16 mouse cellular contexts compared by ENCODE assay signal in the genomic region with DNA sequence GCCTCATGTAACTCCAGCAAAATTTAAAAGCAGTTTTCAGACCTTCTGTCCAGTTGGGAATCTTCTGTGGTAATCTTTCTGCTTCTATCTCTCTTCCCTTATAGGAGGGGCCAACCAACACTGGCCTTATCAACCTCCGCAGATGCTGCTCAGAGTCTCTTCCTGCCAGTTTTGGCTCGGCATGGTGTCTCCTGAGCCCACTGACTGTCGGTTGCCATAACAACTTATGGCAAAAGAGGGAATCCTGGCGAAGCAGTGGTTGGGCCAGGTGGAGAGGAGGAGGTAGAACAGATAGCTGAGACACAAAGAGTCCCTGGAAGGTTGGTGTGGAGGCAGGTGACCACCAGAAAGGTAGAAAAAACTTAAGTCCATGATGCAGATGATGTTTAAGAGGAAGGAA.
DNase-seq lines count a peak whose midpoint lies in the region; ATAC-seq lines count a peak whose summit lies in the region.
"Had no signal": no experiment of that assay in that cellular context is flagged by ENCODE, and none has a peak within 500 bp of the region (broad histone marks: within the 10 kb centered on the region; RNA-seq: fewer than 3 reads in every experiment).

No protein-coding gene starts in this region.

- H3K36me3 ChIP-seq in neural tube, embryonic 15.5 days = no peaks in the 10 kb centered on the region
- H3K36me3 ChIP-seq: hindbrain, embryonic 12.5 days; limb, embryonic 10.5 days; midbrain, embryonic 15.5 days had no signal

- H3K4me1 ChIP-seq in neural tube, embryonic 15.5 days = no peaks in the 10 kb centered on the region
- H3K4me1 ChIP-seq: hindbrain, embryonic 12.5 days; limb, embryonic 10.5 days; midbrain, embryonic 15.5 days had no signal

- peak; percentile 80 for ATAC-seq in common myeloid progenitor, adult 5-6 weeks (replicated peaks; ENCODE audit: low read depth, poor library complexity, severe bottlenecking)
- peak; percentile 83 for ATAC-seq in megakaryocyte progenitor cell, adult 5-6 weeks (replicated peaks; ENCODE audit: poor library complexity)
- ATAC-seq in neural tube, embryonic 15.5 days (ENCODE audit: low FRiP score) = no peak
- ATAC-seq: forebrain, postnatal 0 days; lung, postnatal 0 days; midbrain, embryonic 15.5 days had no signal

- H3K9me3 ChIP-seq in neural tube, embryonic 15.5 days (replicated peaks) = no peaks in the 10 kb centered on the region
- H3K9me3 ChIP-seq: hindbrain, embryonic 12.5 days; limb, embryonic 10.5 days; midbrain, embryonic 15.5 days had no signal

- H3K4me2 ChIP-seq in neural tube, embryonic 15.5 days = no peak overlapping the region
- H3K4me2 ChIP-seq: heart, embryonic 11.5 days; hindbrain, embryonic 12.5 days; midbrain, embryonic 15.5 days had no signal

- H3K9ac ChIP-seq in neural tube, embryonic 15.5 days (replicated peaks) = no peak overlapping the region
- H3K9ac ChIP-seq: forebrain, postnatal 0 days; hindbrain, embryonic 12.5 days; midbrain, embryonic 15.5 days had no signal

- H3K27me3 ChIP-seq in neural tube, embryonic 15.5 days (replicated peaks) = no peaks in the 10 kb centered on the region
- H3K27me3 ChIP-seq: hindbrain, embryonic 12.5 days; midbrain, embryonic 15.5 days had no signal

- 33% methylated on average over 4 of the region's 4 CpGs for WGBS in neural tube, embryonic 15.5 days

- no peak overlapping the region for H3K4me3 ChIP-seq in neural tube, embryonic 15.5 days (replicated peaks)
- H3K4me3 ChIP-seq: hindbrain, embryonic 12.5 days; limb, embryonic 10.5 days; midbrain, embryonic 15.5 days had no signal

- no peak overlapping the region for H3K27ac ChIP-seq in neural tube, embryonic 15.5 days (replicated peaks)
- H3K27ac ChIP-seq: hindbrain, embryonic 12.5 days; limb, embryonic 10.5 days; midbrain, embryonic 15.5 days had no signal

- peak; percentile 7 to 23 for DNase-seq in frontal cortex, adult 2 months (ENCODE audit: extremely low spot score in 1 of 2, low spot score in 1 of 2)
- DNase-seq in frontal cortex, postnatal 10 days (ENCODE audit: low spot score in 2 of 2) = no peak
- peak; percentile 6 to 51 for DNase-seq in left cerebral cortex, adult 9 months (ENCODE audit: low spot score in 2 of 2)
- DNase-seq in urinary bladder, postnatal 25 days (ENCODE audit: low spot score) = no peak
- no peak for DNase-seq in MN1 (ENCODE audit: low spot score)
- DNase-seq: forebrain, postnatal 0 days; kidney, adult 8-10 months; spleen, adult 18-20 months had no signal

Comparison
In these comparisons a context has a peak if more than half of its experiments do, and no peak if none do; other contexts are left out.
1. DNase-seq: peak in frontal cortex, adult 2 months (2 of 2) and left cerebral cortex, adult 9 months (2 of 2); none in frontal cortex, postnatal 10 days (0 of 2), urinary bladder, postnatal 25 days (single experiment) and MN1 (single experiment).